Comparison of ENCODE assay signal across 8 mouse cellular contexts in the genomic region with DNA sequence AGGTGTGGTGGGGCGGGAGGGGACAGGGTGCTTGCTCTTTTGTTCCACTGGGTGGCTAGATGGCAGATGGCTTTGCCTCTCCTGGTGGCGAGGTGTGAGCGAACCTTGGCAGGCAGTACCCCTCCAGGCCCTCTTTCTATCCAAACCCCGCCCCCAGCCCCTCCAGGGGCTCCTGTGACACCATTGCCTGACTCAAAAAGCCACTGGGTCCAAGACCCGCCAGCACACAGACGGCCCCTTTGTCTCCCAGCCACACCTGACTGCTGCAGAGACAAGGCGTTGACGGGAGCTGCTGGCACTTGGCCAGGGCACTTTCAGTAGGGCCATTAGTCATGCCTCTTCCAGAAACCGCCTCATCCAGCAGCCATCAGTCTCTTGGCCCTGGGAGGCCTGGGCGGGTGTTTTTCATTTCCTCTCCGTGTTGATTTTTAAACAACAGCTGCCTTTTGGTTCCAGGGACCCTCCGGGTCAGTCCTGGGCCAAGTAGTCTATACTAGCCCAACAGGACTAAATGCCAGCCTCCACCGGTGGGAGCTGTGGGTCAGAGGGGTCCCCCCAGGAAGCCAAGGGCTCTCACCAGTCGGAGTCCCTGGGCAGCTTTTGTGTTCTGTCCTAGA. TPM values are rescaled to one million over a fixed set of nuclear protein-coding genes. Genes with fewer than 3 reads are reported as not detected.
DNase-seq lines count a peak whose midpoint lies in the region; ATAC-seq and TF ChIP-seq lines count a peak whose summit lies in the region.

No protein-coding gene starts in this region.

- TF ChIP-seq CTCF in midbrain, postnatal 0 days (IDR thresholded peaks at IDR 0.05): no peak; the same call in 1 of the 2 replicates

- peak overlapping the region; percentile 18; the same call in 1 of the 2 replicates for H3K9ac ChIP-seq in kidney, embryonic 14.5 days (ENCODE audit: low read depth, low read length)
- no peak overlapping the region for H3K9ac ChIP-seq in midbrain, postnatal 0 days (replicated peaks; ENCODE audit: low read length, poor library complexity, severe bottlenecking)

- no peak overlapping the region for H3K4me3 ChIP-seq in kidney, embryonic 14.5 days (ENCODE audit: low read length)
- H3K4me3 ChIP-seq in embryonic facial prominence, embryonic 10.5 days: peak overlapping the region; percentile 23; the same call in 1 of the 2 replicates
- no peak overlapping the region for H3K4me3 ChIP-seq in midbrain, postnatal 0 days (ENCODE audit: low read depth, low read length)

- 21% methylated on average over 14 of the region's 14 CpGs for WGBS in kidney, embryonic 14.5 days
- 27% methylated on average over 14 of the region's 14 CpGs for WGBS in embryonic facial prominence, embryonic 10.5 days
- 21% methylated on average over 14 of the region's 14 CpGs for WGBS in large intestine, adult 2 months
- 25% methylated on average over 14 of the region's 14 CpGs for WGBS in midbrain, postnatal 0 days

- ATAC-seq in kidney, embryonic 14.5 days (ENCODE audit: low FRiP score, low TSS enrichment): peak; percentile 83
- no peak for ATAC-seq in midbrain, postnatal 0 days (ENCODE audit: low FRiP score)
- ATAC-seq in CD4-positive, CD25-positive, alpha-beta regulatory T cell, adult 4 months: no peak

- H3K36me3 ChIP-seq in kidney, embryonic 14.5 days (ENCODE audit: control insufficient read depth, insufficient read depth, low read length): no peaks in the 10 kb centered on the region
- H3K36me3 ChIP-seq in embryonic facial prominence, embryonic 10.5 days (replicated peaks): no peaks in the 10 kb centered on the region
- H3K36me3 ChIP-seq in midbrain, postnatal 0 days (ENCODE audit: insufficient read depth, low read length): no peaks in the 10 kb centered on the region

- H3K4me2 ChIP-seq in kidney, embryonic 14.5 days (replicated peaks; ENCODE audit: low read depth, low read length): peak overlapping the region; percentile 15; the same call in 1 of the 2 replicates
- no peak overlapping the region for H3K4me2 ChIP-seq in midbrain, postnatal 0 days (ENCODE audit: low read depth, low read length, poor library complexity, severe bottlenecking)

- no peaks in the 10 kb centered on the region for H3K27me3 ChIP-seq in kidney, embryonic 14.5 days (ENCODE audit: control insufficient read depth, insufficient read depth, low read length)
- H3K27me3 ChIP-seq in embryonic facial prominence, embryonic 10.5 days (replicated peaks; ENCODE audit: low read depth, poor library complexity, severe bottlenecking): no peaks in the 10 kb centered on the region
- no peaks in the 10 kb centered on the region for H3K27me3 ChIP-seq in midbrain, postnatal 0 days (ENCODE audit: insufficient read depth, low read length)

- H3K9me3 ChIP-seq in kidney, embryonic 14.5 days (ENCODE audit: control insufficient read depth, low read length): no peaks in the 10 kb centered on the region
- H3K9me3 ChIP-seq in embryonic facial prominence, embryonic 10.5 days: no peaks in the 10 kb centered on the region
- no peaks in the 10 kb centered on the region for H3K9me3 ChIP-seq in midbrain, postnatal 0 days (ENCODE audit: low read length)

- DNase-seq in kidney, adult 11 months: no peak
- peak; percentile 72 for DNase-seq in adrenal gland, adult 2 months
- peak; percentile 80 for DNase-seq in embryonic facial prominence, embryonic 10.5 days (ENCODE audit: low spot score)
- peak; percentile 39 to 65 for DNase-seq in heart, adult 9 months (ENCODE audit: low spot score in 2 of 2)
- DNase-seq in large intestine, adult 2 months (ENCODE audit: low read depth, low spot score): peak; percentile 50
- peak; percentile 84 for DNase-seq in midbrain, postnatal 0 days (ENCODE audit: low spot score)

- peaks cover 12% of the 10 kb centered on the region; the same call in 1 of the 2 replicates for H3K4me1 ChIP-seq in kidney, embryonic 14.5 days (ENCODE audit: control insufficient read depth, insufficient read depth, low read length)
- H3K4me1 ChIP-seq in embryonic facial prominence, embryonic 10.5 days: peaks cover 40% of the 10 kb centered on the region
- no peaks in the 10 kb centered on the region; the same call in 1 of the 2 replicates for H3K4me1 ChIP-seq in midbrain, postnatal 0 days (ENCODE audit: insufficient read depth, low read length)

- peak overlapping the region; percentile 65 for H3K27ac ChIP-seq in kidney, embryonic 14.5 days (ENCODE audit: low read depth, low read length)
- H3K27ac ChIP-seq in embryonic facial prominence, embryonic 10.5 days (replicated peaks): peak overlapping the region; percentile 82
- no peak overlapping the region for H3K27ac ChIP-seq in midbrain, postnatal 0 days (ENCODE audit: low read depth, low read length)

RNA-seq across cellular contexts. Expression of gene Medag, which starts 58.4 kb away (rescaled TPM):
- 0.18 TPM in 1 of 2 replicates, not detected in the other for polyA plus RNA-seq in kidney, embryonic 14.5 days (2014; fragmentation: Nextera tagmentation; extraction: Ambion mirVana)
- total RNA-seq in adrenal gland, adult 2 months (2021): 1 to 10 TPM; 3.4 to 8.8 TPM
- 4.1 and 4.6 TPM in 2 replicates for polyA plus RNA-seq in adrenal gland, adult 2 months (2012; rRNA removed)
- 0.17 and 0.38 TPM in 2 replicates for polyA plus RNA-seq in embryonic facial prominence, embryonic 10.5 days (2016; fragmentation: Nextera tagmentation; extraction: Ambion mirVana)
- polyA plus RNA-seq in large intestine, adult 2 months (2012; rRNA removed): 1.8 and 2.0 TPM in 2 replicates
- 2.6 and 3.4 TPM in 2 replicates for total RNA-seq in midbrain, postnatal 0 days (2014; rRNA removed)
- polyA plus RNA-seq in midbrain, postnatal 0 days (2015; fragmentation: Nextera tagmentation; extraction: Ambion mirVana): 1.3 and 2.1 TPM in 2 replicates
- polyA plus RNA-seq in CD4-positive, CD25-positive, alpha-beta regulatory T cell, adult 4 months (2017; shearing (Covaris generic)): 1 to 10 TPM; 2.4 to 2.7 TPM
